Mouse (Mus musculus) spleen, postnatal 36 days (tissue): ENCODE results near the gene Scp2.

Source experiments
- DNase-seq, 2 experiments: peaks; one replicate each; pipeline ENCODE4 v3.0.0; 2022; ENCODE audit warnings: low spot score in 2 of 2, mixed read lengths in 1 of 2

Scp2 gene

GRCm38 (mm10) chr4:108018241-108018923, 126.4 kb downstream of the Scp2 start:
- DNase-seq = no peak

GRCm38 (mm10) chr4:108017839-108018238, 127.0 kb downstream of the Scp2 start:
- no peak for DNase-seq

GRCm38 (mm10) chr4:108016321-108016720, 128.5 kb downstream of the Scp2 start:
- DNase-seq = no peak

GRCm38 (mm10) chr4:108015067-108015765, 129.6 kb downstream of the Scp2 start:
- DNase-seq = peak in 1 of 2 experiments; percentile 10

- DNase-seq = no peak
Measured at GRCm38 (mm10) chr4:108014466-108014865, 130.3 kb downstream of the Scp2 start.

- no peak for DNase-seq
Measured at GRCm38 (mm10) chr4:108008541-108008940, 136.3 kb downstream of the Scp2 start.

GRCm38 (mm10) chr4:108007532-108008103, 137.2 kb downstream of the Scp2 start:
- no peak for DNase-seq

GRCm38 (mm10) chr4:108005328-108005727, 139.5 kb downstream of the Scp2 start:
- DNase-seq = no peak

GRCm38 (mm10) chr4:107999380-107999779, 145.4 kb downstream of the Scp2 start:
- DNase-seq = no peak

- no peak for DNase-seq
Measured at GRCm38 (mm10) chr4:107998641-107999332, 146.0 kb downstream of the Scp2 start.

- no peak for DNase-seq
Measured at GRCm38 (mm10) chr4:107996418-107996986, 148.3 kb downstream of the Scp2 start.

GRCm38 (mm10) chr4:107995727-107996126, 149.1 kb downstream of the Scp2 start:
- no peak for DNase-seq

- DNase-seq = no peak
Measured at GRCm38 (mm10) chr4:107995011-107995410, 149.8 kb downstream of the Scp2 start.
